Mouse (Mus musculus): Measurements from ENCODE around the gene Rabgef1.

Gene Rabgef1

GRCm38 (mm10) chr5:130171423-130171954, at the start of gene Rabgef1:
Gene Rabgef1, plus strand, starts transcription at chr5:130171798.
- DNase-seq, result peak; percentile 91 to 94

GRCm38 (mm10) chr5:130122355-130122754, 49.2 kb upstream of the Rabgef1 start:
- no peak for DNase-seq

GRCm38 (mm10) chr5:130124271-130124670, 47.3 kb upstream of the Rabgef1 start:
- DNase-seq, result no peak

GRCm38 (mm10) chr5:130128686-130129523, 42.7 kb upstream of the Rabgef1 start:
- DNase-seq, result no peak

DNA sequence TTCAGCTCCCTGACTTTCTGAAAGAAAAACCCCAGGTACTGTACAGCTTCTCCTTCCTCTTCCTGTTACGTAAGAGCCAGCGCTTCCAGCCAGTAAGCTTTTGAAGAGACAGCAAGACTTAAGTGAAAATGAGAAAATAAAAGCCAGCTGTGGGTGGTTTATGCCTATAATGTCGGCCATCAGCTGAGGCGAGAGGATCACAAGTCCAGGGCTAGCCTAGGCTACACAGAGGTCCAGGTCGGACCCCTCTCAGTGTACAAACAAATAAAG, 42.1 kb upstream of the Rabgef1 start:
- DNase-seq, result no peak

DNA sequence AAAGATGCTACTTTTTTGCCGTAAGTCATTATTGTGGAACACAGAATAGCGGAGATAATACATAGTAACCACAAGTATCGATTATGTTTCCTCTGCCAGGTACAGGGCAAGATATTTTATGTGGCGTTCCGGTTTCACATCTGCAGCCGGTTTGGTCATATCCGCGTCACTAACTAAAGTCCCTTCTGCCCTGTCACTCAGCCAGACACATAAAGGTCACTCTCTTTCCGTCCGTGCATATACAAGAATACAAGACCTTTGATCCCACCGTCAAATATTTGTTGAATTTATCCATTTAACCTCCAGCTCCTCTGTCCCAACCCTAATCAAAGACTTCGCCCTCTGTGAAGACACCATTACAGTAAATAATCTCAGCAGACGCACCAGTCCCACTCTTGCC, 35.0 kb upstream of the Rabgef1 start:
- no peak for DNase-seq

DNA sequence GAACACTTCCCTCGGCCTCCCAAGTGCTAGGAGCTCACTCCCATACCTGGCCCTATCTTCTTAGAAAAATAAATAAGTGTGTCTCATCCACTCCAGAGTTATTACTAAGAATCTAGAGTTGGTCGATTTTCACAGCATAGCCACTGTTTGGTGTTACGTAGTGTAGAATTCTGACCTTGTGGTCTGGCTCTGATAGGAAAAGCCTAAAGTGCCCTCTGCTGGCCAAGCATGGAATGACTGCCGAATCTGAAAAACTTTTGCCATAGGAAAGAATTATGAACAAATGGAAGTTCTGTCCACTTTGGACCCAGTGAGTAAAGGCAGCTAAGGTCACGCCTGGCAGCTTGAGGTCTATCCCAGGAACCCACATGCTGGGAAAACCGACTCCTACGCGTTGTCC, 32.2 kb upstream of the Rabgef1 start:
- peak; percentile 83 for DNase-seq

DNA sequence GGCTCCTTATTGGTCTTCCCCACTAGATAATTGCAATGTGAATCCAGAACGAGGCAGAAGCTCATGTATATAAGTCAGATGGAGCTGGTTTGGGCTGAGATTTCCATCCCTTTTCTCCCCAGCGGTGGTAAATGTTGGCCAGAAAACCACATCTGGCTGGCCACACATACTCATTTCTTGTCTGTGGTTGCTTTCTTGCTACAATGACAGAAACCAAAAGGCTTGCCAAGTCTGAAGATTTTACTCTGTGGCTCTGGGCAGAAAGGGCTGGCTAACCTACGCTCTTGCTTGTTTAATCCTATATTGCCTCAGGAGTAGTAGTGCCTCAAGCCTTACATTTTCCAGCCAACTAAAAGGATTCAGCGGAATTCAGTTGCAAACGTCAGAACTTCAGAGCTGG, 30.5 kb upstream of the Rabgef1 start:
- DNase-seq, result no peak

DNA sequence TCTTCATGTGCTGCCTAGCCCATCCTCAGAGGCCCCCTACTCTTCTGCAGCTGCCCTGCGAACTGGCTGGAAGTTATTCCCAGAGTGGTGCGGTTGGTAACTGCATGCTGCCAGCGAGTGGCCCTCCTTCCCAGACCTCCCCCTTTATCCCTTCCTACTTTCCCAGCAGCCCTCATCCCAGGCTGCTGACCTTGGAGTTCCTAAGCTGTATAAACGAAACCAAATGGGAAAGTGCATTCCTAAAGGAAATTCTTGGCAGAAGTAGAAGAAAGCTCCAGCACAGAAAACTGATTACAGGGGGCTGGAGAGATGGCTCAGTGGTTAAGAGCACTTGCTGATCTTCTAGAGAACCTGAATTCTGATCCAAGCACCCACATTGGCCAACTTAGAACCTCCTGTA, 29.6 kb upstream of the Rabgef1 start:
- DNase-seq, result no peak

- DNase-seq, result no peak
These were observed 28.5 kb upstream of the Rabgef1 start for GRCm38 (mm10) chr5:130143101-130143500.

DNA sequence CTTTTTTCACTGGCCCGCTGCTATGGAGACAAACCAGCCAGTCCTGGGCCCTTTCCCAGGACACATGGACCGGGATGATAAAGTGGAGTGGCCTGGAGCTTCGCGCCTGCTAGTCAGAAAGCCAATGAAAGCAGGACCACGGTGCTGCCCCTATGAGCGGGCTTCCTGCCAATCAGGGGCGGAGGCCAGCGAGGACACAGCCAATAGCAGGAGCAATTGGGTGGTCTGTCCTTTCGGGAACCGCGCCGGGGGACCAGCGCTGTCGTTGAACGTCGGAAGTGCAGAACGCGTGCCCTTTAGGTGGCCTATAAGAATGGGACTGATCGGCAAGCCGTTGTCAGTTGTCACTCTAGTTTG, 27.6 kb upstream of the Rabgef1 start:
- peak in 1 of 2 experiments; percentile 54 for DNase-seq

- peak; percentile 87 to 88 for DNase-seq
These were observed 27.0 kb upstream of the Rabgef1 start, which contains the start of gene Kctd7 for GRCm38 (mm10) chr5:130144334-130145312. Gene Kctd7, plus strand, starts transcription at chr5:130144861.

DNA sequence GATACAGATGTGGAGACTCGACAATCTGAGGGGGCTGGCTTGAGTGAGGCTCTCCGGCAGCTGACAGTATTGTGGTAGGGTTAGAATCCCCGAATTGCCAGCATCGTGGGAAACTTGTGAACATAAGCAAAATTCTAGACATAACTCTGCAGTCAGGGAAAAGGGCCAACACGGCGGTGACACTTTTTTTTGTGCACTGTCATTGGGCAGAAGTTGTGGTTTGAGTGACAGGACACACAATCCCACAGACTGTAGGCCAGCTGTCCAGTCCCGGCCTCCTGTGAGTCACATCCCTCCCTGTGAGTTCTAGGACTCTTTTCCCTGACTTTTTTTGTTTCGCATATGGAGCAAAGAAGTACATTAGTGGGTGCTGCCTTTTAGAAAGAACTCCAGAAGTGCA, 25.6 kb upstream of the Rabgef1 start:
- no peak for DNase-seq

- DNase-seq, result no peak
These were observed 21.8 kb upstream of the Rabgef1 start for GRCm38 (mm10) chr5:130149726-130150310.

GRCm38 (mm10) chr5:130154286-130154685, 17.3 kb upstream of the Rabgef1 start:
- DNase-seq, result no peak

DNA sequence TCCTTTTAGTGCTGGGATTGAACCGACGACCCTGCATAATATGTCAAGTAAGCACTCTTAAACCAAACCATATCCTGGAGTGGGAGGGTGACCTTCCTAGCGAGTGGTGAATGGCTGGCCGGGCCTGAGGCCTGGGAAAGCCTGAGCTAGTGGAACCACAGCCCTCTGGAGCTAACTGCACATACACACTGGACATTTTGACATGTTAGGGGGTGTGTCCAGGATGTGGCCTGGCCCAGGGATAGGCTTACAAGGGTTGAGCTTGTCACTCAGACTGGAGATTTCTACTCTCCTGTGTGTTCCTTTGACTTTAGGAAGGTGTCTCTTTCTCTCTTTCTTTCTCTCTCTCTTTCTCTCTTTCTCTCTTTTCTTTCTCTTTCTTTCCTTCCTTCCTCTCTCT, 13.1 kb upstream of the Rabgef1 start:
- DNase-seq, result no peak

GRCm38 (mm10) chr5:130159761-130160201, 11.8 kb upstream of the Rabgef1 start:
- DNase-seq, result peak; percentile 53 to 54

- peak; percentile 89 to 92 for DNase-seq
These were observed 7.9 kb upstream of the Rabgef1 start for GRCm38 (mm10) chr5:130163670-130164069.

DNA sequence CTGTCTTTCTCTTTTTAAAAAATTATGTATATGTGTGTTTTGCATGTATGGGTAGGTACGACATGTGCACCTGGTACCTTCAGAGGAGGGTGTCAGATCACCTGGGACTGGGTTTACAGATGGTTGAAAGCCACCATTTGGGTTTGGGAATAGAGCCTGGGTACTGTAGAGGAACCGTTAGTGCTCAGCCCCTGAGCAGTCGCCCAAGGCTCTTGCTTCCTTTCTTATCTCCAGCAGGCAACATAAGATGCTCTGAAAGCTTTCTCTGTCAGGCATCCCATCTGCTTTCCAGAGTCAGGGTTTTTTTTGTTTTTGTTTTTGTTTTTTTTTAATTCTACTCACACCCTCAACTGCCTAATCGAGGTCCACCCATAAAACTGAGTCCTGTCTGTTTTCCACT, 6.4 kb upstream of the Rabgef1 start:
- DNase-seq, result no peak

GRCm38 (mm10) chr5:130169109-130169508, 2.5 kb upstream of the Rabgef1 start:
- DNase-seq, result no peak

DNA sequence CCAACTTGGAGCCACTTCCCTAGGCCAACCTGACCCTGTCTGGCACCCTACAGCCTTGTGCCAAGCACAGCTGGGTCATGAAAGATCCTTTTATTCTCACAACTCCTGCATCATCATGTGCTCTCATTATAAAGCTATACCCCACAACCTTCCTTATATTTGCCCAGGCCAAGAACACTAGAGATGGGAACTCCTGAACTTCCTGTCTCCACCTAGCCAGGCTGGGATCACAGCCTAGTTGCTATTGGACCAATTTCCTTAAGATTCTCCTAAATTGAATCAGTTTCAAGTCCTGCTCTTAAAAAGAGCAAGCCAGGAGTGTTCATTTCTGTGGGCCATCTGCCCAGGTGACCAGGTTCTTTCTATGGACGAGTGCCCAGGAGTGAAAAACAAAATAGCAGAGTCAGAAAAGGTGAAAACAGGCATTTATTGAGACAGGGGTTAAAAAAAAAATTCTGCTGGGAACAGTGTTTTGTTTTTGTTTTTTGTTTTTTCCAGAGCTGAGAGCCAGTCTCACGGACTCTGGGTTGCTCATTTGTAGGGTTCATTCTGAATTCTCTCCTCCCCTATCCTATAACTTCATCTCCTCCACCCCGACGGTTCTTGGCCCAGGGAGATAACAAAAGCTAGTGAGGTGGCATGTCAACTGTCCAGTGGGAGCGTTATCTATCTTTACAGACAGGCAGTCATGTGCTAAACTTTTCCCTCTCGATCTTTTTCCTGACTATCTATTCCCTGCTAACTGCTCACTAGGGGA, 754 bp upstream of the Rabgef1 start:
- no peak for DNase-seq

DNA sequence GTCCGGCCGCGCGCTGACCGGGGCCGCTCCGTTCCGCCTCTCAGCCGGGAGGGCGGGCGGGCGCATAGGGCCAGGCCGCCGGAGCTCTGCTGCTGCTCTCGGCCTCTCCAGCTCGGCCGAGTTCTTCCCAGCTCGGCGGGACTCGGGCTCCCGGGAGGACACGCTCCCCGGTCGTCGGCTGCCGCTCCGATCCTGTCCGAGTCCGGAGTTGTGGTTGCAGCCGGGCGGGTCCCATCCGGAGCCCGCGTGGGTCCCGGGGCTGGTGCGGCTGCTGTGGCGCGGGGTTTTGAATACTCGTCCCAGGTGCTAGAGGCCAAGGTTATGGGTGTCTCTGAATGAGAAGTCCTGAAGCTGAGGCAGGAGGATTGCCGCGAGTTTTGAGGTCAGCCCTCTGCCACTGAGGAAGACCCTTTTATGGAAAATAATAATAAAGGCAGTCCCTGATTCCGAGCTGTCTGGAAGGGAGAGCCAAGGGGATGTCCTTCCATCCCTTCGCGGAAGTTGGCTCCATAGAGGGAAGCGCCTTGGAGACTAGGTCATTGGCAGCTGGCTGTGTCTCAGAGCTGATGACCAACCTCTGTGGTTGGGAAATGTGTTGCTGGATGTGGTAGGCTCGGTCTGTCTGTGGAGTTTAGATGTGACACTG, 481 bp downstream of the Rabgef1 start:
- DNase-seq, result peak; percentile 61 to 67

Measured in B cell, adult 2 months (primary cell).